In genomic region chr9:59476617-59477016, GRCm38 (mm10) we compare ENCODE assay signal across 26 mouse cellular contexts.
"Had no signal": no experiment of that assay in that cellular context is flagged by ENCODE, and none has a peak within 500 bp of the region (broad histone marks: within the 10 kb centered on the region; RNA-seq: fewer than 3 reads in every experiment).

No protein-coding gene starts in this region.

- H3K27ac ChIP-seq: heart, embryonic 10.5 days; hindbrain, embryonic 10.5 days; hindbrain, embryonic 12.5 days; hindbrain, embryonic 14.5 days; intestine, embryonic 15.5 days; kidney, embryonic 15.5 days; kidney, postnatal 0 days; limb, embryonic 13.5 days; limb, embryonic 15.5 days; liver, embryonic 12.5 days had no signal

- H3K4me2 ChIP-seq: heart, embryonic 12.5 days; hindbrain, embryonic 12.5 days; hindbrain, embryonic 14.5 days; intestine, embryonic 15.5 days; kidney, embryonic 15.5 days; limb, embryonic 13.5 days; limb, embryonic 15.5 days; liver, embryonic 12.5 days had no signal

- H3K9ac ChIP-seq: heart, embryonic 12.5 days; hindbrain, embryonic 12.5 days; hindbrain, embryonic 14.5 days; intestine, embryonic 15.5 days; kidney, embryonic 15.5 days; limb, embryonic 13.5 days; limb, embryonic 15.5 days; liver, embryonic 12.5 days had no signal

- H3K9me3 ChIP-seq: heart, embryonic 10.5 days; heart, embryonic 12.5 days; hindbrain, embryonic 10.5 days; hindbrain, embryonic 12.5 days; intestine, embryonic 15.5 days; kidney, embryonic 15.5 days; limb, embryonic 13.5 days; limb, embryonic 15.5 days; liver, embryonic 12.5 days had no signal

- H3K36me3 ChIP-seq: intestine, embryonic 15.5 days had no signal

- DNase-seq: gastrocnemius, postnatal 14 days; gastrocnemius, postnatal 36 days; heart, adult 18-20 months; heart, postnatal 10 days; heart, postnatal 4 days; kidney, adult 18-20 months; kidney, adult 8-10 months; kidney, postnatal 14 days; kidney, postnatal 36 days; layer of hippocampus, adult 9-11 months; layer of hippocampus, postnatal 36 days; left cerebral cortex, postnatal 4 days had no signal

- ATAC-seq: hindbrain, embryonic 16.5 days; inflammation-experienced regulatory T-cells, adult 6 months; intestine, embryonic 15.5 days; intestine, postnatal 0 days; liver, embryonic 12.5 days had no signal

- H3K4me1 ChIP-seq: heart, embryonic 10.5 days; hindbrain, embryonic 10.5 days had no signal

- H3K27me3 ChIP-seq: heart, embryonic 12.5 days; hindbrain, embryonic 12.5 days; intestine, embryonic 15.5 days; kidney, embryonic 15.5 days; limb, embryonic 13.5 days; limb, embryonic 15.5 days; liver, embryonic 12.5 days had no signal

- H3K4me3 ChIP-seq: heart, embryonic 10.5 days; heart, embryonic 12.5 days; hindbrain, embryonic 10.5 days; hindbrain, embryonic 12.5 days; intestine, embryonic 15.5 days; kidney, embryonic 15.5 days; limb, embryonic 13.5 days; limb, embryonic 15.5 days; liver, embryonic 12.5 days had no signal
